Mouse (Mus musculus): ENCODE measurements around the gene Map3k11.

GRCm38 (mm10) chr19:5685431-5685830, 3.1 kb upstream of the Map3k11 start:
- no peak for TF ChIP-seq CTCF (IDR thresholded peaks at IDR 0.05)
- TF ChIP-seq EP300 (IDR thresholded peaks at IDR 0.05) = no peak

Measured in lung, postnatal 0 days (tissue).